Mouse (Mus musculus) cerebellum, adult 9-11 months (tissue): Measurements from ENCODE around the gene E2f4.

Experiments
- DNase-seq: peaks from one replicate; pipeline ENCODE4 v3.0.0; 2022

The E2f4 gene

GRCm38 (mm10) chr8:105349096-105349771, 51.8 kb downstream of the E2f4 start:
- DNase-seq = peak; percentile 78

- DNase-seq = peak; percentile 48
Observed at GRCm38 (mm10) chr8:105350186-105350585, 52.7 kb downstream of the E2f4 start.

DNA sequence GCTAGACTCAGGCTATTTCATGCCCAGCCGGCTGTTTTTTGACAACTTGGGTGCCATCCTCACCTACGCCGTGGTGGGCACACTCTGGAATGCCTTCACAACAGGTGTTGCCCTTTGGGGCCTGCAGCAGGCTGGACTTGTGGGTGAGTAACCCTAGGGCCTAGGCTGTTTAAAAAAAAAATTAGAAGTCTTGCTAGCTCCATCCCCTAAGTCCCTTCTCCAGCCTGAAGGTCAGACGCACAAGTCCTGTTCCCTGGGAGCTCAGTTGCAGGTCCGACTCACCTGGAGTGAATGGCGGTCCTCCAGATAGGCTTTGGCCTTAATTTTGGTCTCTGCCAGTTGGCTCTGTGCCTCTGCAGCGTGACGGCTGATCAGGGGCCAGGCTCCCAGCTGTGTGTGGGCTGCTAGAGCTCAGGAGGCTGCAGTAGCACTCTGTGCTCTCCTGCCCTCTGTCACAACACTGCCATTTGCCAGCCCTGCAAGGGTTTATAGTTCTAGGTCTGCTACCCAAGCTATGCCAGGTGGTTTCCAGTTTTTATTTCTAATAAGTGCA, 56.2 kb downstream of the E2f4 start:
- peak; percentile 82 for DNase-seq

DNA sequence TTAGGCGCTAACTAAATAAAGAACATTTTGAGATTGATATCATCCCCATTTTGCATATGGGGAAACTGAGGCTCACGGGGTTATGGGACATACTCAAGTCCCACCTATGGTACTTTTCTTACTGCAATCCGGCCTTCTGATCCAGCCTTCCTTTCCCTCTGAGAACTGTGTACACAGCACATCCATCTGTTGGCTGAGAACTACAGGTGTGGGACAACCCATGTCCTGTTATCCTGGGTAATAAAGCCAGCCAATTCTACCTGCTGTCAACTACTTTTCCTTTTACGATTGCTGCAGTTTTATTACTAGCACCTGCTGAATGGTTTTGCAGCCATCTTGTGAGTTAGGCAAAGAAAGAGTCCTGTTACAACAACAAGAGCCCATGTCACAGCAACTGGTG, 57.1 kb downstream of the E2f4 start:
- no peak for DNase-seq
